Mouse (Mus musculus) kidney, postnatal 0 days (tissue): Measurements from ENCODE around the gene Ptges3l. TPM values are rescaled to one million over a fixed set of nuclear protein-coding genes. Genes with fewer than 3 reads are reported as not detected.
"Not testable (repeated sequence)": the region's sequence is repeated elsewhere in the genome, so short reads cannot be mapped to it uniquely, and the experiment has no call there.

Source experiments
- ATAC-seq: fragments of 200-750 bp; cut with Nextera tagmentation; replicated peaks from 2 replicates; pipeline ENCODE4 v1.8.0; 2017; ENCODE audit warnings: low read depth, moderate number of reproducible peaks, moderate TSS enrichment, moderate library complexity; ENCODE audit not compliant: low FRiP score
- DNase-seq: peaks from one replicate; pipeline ENCODE4 v3.0.0-alpha.2; 2016; ENCODE audit warnings: low spot score
- H3K27ac ChIP-seq: fragments of 300-500 bp; sonication (generic); 2 replicates; pipeline ENCODE4 v1.5.1; 2014; ENCODE audit warnings: mild to moderate bottlenecking
- H3K27me3 ChIP-seq: fragments of 300-500 bp; sonication (generic); 2 replicates; pipeline ENCODE4 v1.6.1; 2014; ENCODE audit warnings: low read length, mixed read lengths; ENCODE audit not compliant: insufficient read depth
- H3K36me3 ChIP-seq: fragments of 300-500 bp; sonication (generic); 2 replicates; pipeline ENCODE4 v1.6.1; 2014; ENCODE audit warnings: low read length, mixed read lengths; ENCODE audit not compliant: insufficient read depth
- H3K4me1 ChIP-seq: fragments of 300-500 bp; sonication (generic); replicated peaks from 2 replicates; pipeline ENCODE4 v1.6.1; 2014; ENCODE audit warnings: antibody characterized with exemption, low read length, mixed read lengths; ENCODE audit not compliant: insufficient read depth
- H3K4me2 ChIP-seq: fragments of 300-500 bp; sonication (generic); 2 replicates; pipeline ENCODE4 v1.6.1; 2014; ENCODE audit warnings: mild to moderate bottlenecking, low read length, moderate library complexity, mixed read lengths
- H3K4me3 ChIP-seq: fragments of 300-500 bp; sonication (generic); replicated peaks from 2 replicates; pipeline ENCODE4 v1.5.1; 2014; ENCODE audit warnings: low read depth, low read length
- H3K9ac ChIP-seq: fragments of 300-500 bp; sonication (generic); 2 replicates; pipeline ENCODE4 v1.6.1; 2014; ENCODE audit warnings: low read depth, low read length
- H3K9me3 ChIP-seq: fragments of 300-500 bp; sonication (generic); replicated peaks from 2 replicates; pipeline ENCODE4 v1.6.1; 2016; ENCODE audit warnings: low read length, inconsistent platforms, mixed read lengths
- CTCF ChIP-seq: IDR thresholded peaks from 2 replicates; pipeline ENCODE4 v1.5.1; 2016; ENCODE audit warnings: antibody characterized with exemption, low read depth, mild to moderate bottlenecking, moderate library complexity
- WGBS: fragments of 180-500 bp; shearing (Covaris S2); extraction: QIAGEN DNeasy Blood & Tissue Kit; methylation state at CpG from one replicate; pipeline ENCODE4 v1.1.7; 2014; 5-methylcytosine and 5-hydroxymethylcytosine counted together
- polyA plus RNA-seq: library from polyadenylated mRNA; unstranded; fragments of >200 nt; fragmentation: Nextera tagmentation; extraction: Ambion mirVana; gene quantifications from 2 replicates; pipeline ENCODE4 v1.2.1, GENCODE M21; 2015

Ptges3l gene
- 8.7 and 11.5 TPM in 2 replicates for polyA plus RNA-seq

DNA sequence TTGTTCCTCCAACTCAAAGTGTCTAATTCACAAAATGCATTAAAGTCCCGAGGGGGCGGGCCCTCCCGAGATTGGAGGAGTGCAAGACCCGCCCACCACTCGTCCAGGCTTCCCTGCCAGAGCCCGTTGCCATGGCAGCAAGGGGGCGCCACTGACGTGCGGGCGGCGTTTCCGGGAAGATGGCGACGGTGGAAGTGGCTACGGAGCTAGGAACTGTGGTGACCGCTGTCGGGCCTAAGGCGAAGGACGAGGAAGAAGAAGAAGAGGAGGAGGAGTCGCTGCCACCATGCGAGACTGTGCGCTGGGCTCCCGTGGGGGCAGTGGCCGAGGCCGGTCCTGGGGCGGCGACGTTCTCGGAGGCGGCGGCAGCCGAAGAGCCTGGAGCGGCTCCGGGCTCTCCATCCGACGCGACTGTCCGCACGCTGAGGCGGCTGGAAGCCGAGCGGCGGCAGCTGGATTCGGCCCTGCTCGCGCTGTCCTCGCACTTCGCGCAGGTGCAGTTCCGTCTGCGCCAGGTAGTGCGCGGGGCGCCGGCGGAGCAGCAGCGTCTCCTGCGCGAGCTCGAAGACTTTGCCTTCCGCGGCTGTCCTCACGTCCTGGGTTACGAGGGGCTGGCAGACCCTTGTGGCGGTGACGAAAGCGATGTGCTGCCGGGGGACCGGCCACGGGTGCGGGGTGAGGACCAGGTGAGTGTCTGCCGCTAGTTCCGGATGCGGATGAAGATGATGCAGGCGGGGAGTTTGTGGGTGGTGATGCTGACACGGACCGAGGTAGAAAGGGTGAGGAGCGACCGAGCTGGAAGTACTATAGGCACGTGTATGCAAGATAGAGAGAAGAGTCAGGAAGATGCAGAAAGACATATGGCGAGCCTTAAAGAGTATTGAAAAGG is at the start of gene Ptges3l, which contains the start of gene Rundc1:
TSS of gene Ptges3l (minus strand) at position 409 of the 889 bp plus-strand sequence.
TSS of gene Rundc1 (plus strand) at position 161 of the 889 bp plus-strand sequence.
- under 1% methylated on average over 75 of the region's 81 CpGs for WGBS
- ATAC-seq (peak; percentile 91), DNase-seq (peak; percentile 99)
- peaks cover 18% of the 10 kb centered on the region; the same call in 1 of the 2 replicates for H3K4me1 ChIP-seq
- peak; percentile 59 for TF ChIP-seq CTCF
- peaks cover 5% of the 10 kb centered on the region; the same call in 1 of the 2 replicates for H3K36me3 ChIP-seq
- peak within 1 kb of the TSS; percentile 83 for H3K9ac ChIP-seq
- H3K9me3 ChIP-seq = no peaks in the 10 kb centered on the region
- no peaks in the 10 kb centered on the region for H3K27me3 ChIP-seq
- H3K4me2 ChIP-seq = peak within 1 kb of the TSS; percentile 85
- peak within 1 kb of the TSS; percentile 87 for H3K27ac ChIP-seq
- H3K4me3 ChIP-seq = peak within 1 kb of the TSS; percentile 91

DNA sequence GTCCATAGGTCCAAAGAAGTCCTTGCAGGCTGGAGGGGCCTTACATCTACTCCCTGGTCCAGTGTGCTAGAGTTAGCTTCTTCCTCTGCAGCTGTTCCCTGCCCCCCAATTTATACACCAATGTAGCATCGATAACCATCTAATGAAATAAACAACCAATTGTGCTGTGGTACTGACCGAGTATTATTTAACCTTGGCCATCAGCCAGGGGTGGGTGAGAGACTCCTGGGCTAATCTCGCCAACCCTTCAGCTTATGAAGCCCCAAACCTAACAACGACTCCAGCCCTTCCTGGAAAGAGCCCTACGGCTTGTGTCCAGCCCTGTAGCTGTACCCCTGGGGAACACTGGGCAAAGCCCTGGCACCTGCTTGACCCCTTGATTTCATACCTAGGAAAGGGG is 49.2 kb upstream of the Ptges3l start:
- ATAC-seq = no peak
- no peaks in the 10 kb centered on the region for H3K36me3 ChIP-seq
- no peak for TF ChIP-seq CTCF
- no peak overlapping the region for H3K9ac ChIP-seq
- no peak overlapping the region for H3K27ac ChIP-seq
- no peak overlapping the region for H3K4me3 ChIP-seq
- 75% methylated on average over 5 of the region's 5 CpGs for WGBS
- no peak overlapping the region for H3K4me2 ChIP-seq
- H3K4me1 ChIP-seq = no peaks in the 10 kb centered on the region; the same call in 1 of the 2 replicates
- no peaks in the 10 kb centered on the region for H3K9me3 ChIP-seq
- DNase-seq = no peak
- H3K27me3 ChIP-seq = no peaks in the 10 kb centered on the region

DNA sequence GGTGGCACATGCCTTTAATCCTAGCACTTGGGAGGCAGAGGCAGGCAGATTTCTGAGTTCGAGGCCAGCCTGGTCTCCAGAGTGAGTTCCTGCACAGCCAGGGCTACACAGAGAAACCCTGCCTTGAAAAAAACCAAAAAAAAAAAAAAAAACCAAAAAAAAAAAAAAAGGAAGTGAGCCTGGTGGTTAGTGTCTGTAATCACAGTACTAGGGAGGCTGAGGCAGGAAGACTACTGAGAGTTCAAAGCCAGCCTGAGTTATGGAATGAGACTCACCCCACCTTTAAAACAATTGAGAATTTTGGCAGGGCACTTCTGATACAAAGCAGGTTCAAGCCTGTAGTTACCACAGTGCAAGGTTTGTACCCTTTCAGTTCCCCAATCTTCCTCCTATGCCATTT is 48.6 kb upstream of the Ptges3l start:
- 82% methylated on average over 1 of the region's 1 CpGs for WGBS

DNA sequence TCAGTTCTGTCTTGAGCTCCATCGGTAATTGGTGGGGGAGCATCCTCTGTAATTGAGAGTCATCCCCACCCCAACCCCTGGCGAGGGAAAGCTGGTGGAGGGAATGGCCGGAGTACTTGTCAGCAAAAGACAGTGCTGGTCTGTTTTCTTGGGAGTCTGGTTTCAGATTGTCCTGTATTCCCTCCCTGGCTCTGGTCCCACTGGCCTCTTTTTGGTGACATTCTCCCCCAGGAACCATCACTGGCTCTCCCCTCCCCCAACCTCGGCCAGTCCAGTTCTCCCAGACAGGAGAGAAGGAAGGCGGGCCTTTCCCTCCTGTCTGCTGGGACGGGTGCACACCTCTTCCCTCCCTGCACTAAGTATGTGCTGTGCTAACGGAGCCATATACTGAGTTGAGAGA is 47.2 kb upstream of the Ptges3l start:
- Histone ChIP-seq H3K4me3 (no peak overlapping the region), H3K27me3 (no peaks in the 10 kb centered on the region), H3K4me1 (no peaks in the 10 kb centered on the region), H3K9me3 (no peaks in the 10 kb centered on the region), H3K4me2 (no peak overlapping the region), H3K9ac (no peak overlapping the region), H3K36me3 (no peaks in the 10 kb centered on the region), H3K27ac (no peak overlapping the region)
- DNase-seq (peak; percentile 33), ATAC-seq (no peak)
- 30% methylated on average over 7 of the region's 7 CpGs for WGBS
- TF ChIP-seq CTCF = no peak

More for the DNA sequence above, 48.6 kb upstream of the Ptges3l start:
- not testable (repeated sequence) for H3K36me3 ChIP-seq, ATAC-seq, H3K4me1 ChIP-seq, H3K9me3 ChIP-seq, H3K27me3 ChIP-seq, H3K27ac ChIP-seq, H3K4me3 ChIP-seq, H3K9ac ChIP-seq, DNase-seq, H3K4me2 ChIP-seq

DNA sequence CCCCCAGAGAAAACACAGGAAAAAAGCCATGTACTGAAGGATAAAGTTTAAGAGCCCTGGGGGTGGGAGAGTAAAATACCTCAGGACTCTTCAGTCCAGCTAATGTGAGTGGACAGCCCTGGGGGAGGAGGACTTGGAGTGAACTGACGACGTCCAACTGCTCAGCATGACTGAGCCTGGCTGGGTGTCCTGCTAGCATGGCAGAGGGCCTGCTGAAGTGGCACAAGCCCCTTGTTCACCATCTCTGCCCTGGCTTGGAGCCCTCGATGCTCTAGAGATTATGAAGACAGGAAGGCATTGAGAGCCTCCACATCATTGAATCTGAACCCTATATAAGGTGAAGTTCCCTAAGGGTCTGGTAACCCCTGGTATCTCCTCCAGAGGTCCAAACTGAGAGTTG is 46.8 kb upstream of the Ptges3l start:
- DNase-seq (no peak), ATAC-seq (no peak)
- no peaks in the 10 kb centered on the region for H3K9me3 ChIP-seq
- no peaks in the 10 kb centered on the region for H3K36me3 ChIP-seq
- H3K9ac ChIP-seq = no peak overlapping the region
- WGBS = 24% methylated on average over 3 of the region's 3 CpGs
- H3K27me3 ChIP-seq = no peaks in the 10 kb centered on the region
- H3K4me1 ChIP-seq = no peaks in the 10 kb centered on the region
- no peak overlapping the region for H3K4me3 ChIP-seq
- no peak overlapping the region for H3K27ac ChIP-seq
- H3K4me2 ChIP-seq = no peak overlapping the region
- TF ChIP-seq CTCF = no peak

DNA sequence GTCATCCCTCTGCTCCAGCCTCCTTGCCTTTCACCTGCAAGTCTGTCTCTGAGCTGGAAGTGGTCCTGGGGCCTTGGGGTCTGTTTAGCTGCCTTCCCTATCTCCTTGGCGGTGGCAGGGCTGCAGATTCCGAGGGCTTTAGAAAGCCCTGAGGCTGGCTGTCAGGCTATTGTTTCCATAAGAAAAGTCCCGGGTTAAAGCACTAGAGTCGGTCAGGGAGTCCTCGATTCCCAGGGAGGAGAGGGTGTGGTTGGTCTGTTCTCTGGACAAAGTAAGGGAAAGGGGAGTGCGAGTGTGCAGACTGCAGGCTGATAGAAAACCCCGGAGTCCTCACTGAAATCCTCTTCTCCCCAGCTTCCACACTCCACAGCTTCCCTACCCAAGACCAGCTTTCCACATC is 45.1 kb upstream of the Ptges3l start:
- ATAC-seq (no peak), DNase-seq (no peak)
- H3K36me3 ChIP-seq = no peaks in the 10 kb centered on the region
- no peaks in the 10 kb centered on the region for H3K9me3 ChIP-seq
- no peak overlapping the region for H3K4me3 ChIP-seq
- 49% methylated on average over 7 of the region's 7 CpGs for WGBS
- H3K9ac ChIP-seq = no peak overlapping the region
- H3K4me1 ChIP-seq = peaks cover 5% of the 10 kb centered on the region; the same call in 1 of the 2 replicates
- H3K27ac ChIP-seq = no peak overlapping the region
- no peaks in the 10 kb centered on the region for H3K27me3 ChIP-seq
- no peak overlapping the region for H3K4me2 ChIP-seq
- no peak for TF ChIP-seq CTCF
